Mouse (Mus musculus) embryonic facial prominence, embryonic 10.5 days (tissue): ENCODE results near the gene Baz2b. TPM values are rescaled to one million over a fixed set of nuclear protein-coding genes. Genes with fewer than 3 reads are reported as not detected.

Source experiments
- DNase-seq: peaks from one replicate; pipeline ENCODE4 v3.0.0-alpha.2; 2017; ENCODE audit warnings: low spot score
- H3K27ac ChIP-seq: fragments of 300-500 bp; sonication (generic); replicated peaks from 2 replicates; pipeline ENCODE4 v1.5.1; 2016; ENCODE audit warnings: mild to moderate bottlenecking
- H3K27me3 ChIP-seq: fragments of 300-500 bp; sonication (generic); replicated peaks from 2 replicates; pipeline ENCODE4 v1.6.1; 2016; ENCODE audit warnings: low read depth, mild to moderate bottlenecking; ENCODE audit not compliant: poor library complexity, severe bottlenecking
- H3K36me3 ChIP-seq: fragments of 300-500 bp; sonication (generic); replicated peaks from 2 replicates; pipeline ENCODE4 v1.6.1; 2016; ENCODE audit warnings: mild to moderate bottlenecking, moderate library complexity
- H3K4me1 ChIP-seq: fragments of 300-500 bp; sonication (generic); 2 replicates; pipeline ENCODE4 v1.6.1; 2016
- H3K4me3 ChIP-seq: fragments of 300-500 bp; sonication (generic); 2 replicates; pipeline ENCODE4 v1.5.1; 2016; ENCODE audit warnings: mild to moderate bottlenecking, moderate library complexity
- H3K9me3 ChIP-seq: fragments of 300-500 bp; sonication (generic); 2 replicates; pipeline ENCODE4 v1.6.1; 2016; ENCODE audit warnings: mild to moderate bottlenecking
- WGBS: fragments of 180-500 bp; shearing (Covaris S2); methylation state at CpG from one replicate; pipeline ENCODE4 v1.1.7; 2016; 5-methylcytosine and 5-hydroxymethylcytosine counted together
- polyA plus RNA-seq: library from polyadenylated mRNA; unstranded; fragments of >200 nt; fragmentation: Nextera tagmentation; extraction: Ambion mirVana; gene quantifications from 2 replicates; pipeline ENCODE4 v1.2.1, GENCODE M21; 2016

Baz2b gene
- polyA plus RNA-seq: 63.4 and 63.6 TPM in 2 replicates

DNA sequence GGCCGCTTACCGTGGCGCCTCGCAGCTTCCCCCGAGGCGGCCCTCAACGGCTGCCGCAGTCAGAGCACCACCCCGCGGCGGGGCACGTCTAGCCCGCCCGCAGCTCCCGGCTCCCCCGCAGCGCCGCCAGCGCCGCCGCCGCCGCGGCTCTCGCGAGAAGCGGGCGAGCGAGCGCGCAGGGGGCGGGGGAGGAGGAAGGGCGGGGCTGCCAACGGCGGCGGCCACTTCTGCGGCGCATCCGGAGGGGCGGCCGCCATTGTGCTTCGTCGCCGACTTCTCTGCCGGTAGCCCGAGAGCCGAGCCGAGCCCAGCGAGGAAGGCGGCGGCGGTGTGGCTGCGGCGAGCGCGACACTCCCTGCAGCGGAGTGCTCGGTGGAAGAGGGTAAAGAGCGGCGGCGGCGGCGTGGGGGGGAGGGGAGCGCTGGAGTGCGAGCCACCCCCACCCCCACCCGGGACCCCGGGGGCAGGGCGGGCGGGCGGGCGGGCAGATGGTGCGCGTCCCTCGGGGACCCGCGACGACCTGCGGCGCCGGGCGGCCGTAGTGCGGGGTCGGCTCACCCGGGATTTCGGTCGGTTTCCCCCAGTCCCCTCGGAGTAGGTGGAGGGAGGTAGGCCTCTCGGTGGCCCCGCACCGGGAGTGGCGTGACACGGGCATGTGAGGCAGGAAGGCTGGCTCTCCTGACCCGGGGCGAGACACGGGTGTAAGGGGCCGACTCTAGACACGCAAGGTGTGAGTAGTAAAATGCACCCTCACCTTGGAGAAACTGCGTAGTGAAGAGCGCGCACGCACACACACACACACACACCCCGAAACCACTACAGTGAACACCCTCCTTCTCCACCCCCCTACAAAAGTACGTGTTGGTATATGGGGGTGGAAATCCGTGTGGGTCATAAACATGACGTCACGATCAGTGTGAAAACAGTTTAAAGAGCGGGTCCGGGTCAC, at the start of gene Baz2b, which contains the start of gene March7:
Gene Baz2b (minus strand): TSS at position 137 of the 949 bp plus-strand sequence.
Gene March7 (plus strand): TSS at position 185 of the 949 bp plus-strand sequence.
- peak; percentile 91 for DNase-seq
- H3K27me3 ChIP-seq: no peaks in the 10 kb centered on the region
- H3K4me1 ChIP-seq: peaks cover 23% of the 10 kb centered on the region
- H3K4me3 ChIP-seq: peak within 1 kb of the TSS; percentile 99
- peaks cover 43% of the 10 kb centered on the region for H3K36me3 ChIP-seq
- no peaks in the 10 kb centered on the region for H3K9me3 ChIP-seq
- under 1% methylated on average over 105 of the region's 109 CpGs for WGBS
- peak within 1 kb of the TSS; percentile 99 for H3K27ac ChIP-seq

DNA sequence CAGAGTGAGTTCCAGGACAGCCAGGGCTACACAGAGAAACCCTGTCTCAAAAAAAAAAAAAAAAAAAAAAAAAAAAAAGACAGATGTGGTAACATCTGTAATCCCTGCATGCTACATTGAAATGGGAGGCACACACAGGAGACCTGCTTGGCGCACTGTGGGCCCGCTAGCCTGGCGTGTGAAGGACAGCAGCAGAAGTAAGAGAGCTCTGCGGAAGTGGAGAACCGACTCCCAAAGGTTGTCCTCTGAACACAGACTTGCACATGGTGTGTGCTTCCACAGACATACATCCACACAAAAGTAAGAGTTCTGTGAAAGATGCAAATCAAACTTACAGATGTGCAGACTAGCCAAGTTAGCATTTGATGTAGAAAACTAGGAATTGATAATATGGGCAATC, 49.5 kb upstream of the Baz2b start:
- DNase-seq: no peak
- H3K36me3 ChIP-seq: peaks cover 24% of the 10 kb centered on the region
- H3K27ac ChIP-seq: no peak overlapping the region
- 0 out of 2 replicates have a peak, but pooled peaks cover 3% of the 10 kb centered on the region for H3K9me3 ChIP-seq
- no peaks in the 10 kb centered on the region for H3K4me1 ChIP-seq
- no peak overlapping the region for H3K4me3 ChIP-seq
- WGBS: 97% methylated on average over 5 of the region's 5 CpGs
- no peaks in the 10 kb centered on the region for H3K27me3 ChIP-seq

DNA sequence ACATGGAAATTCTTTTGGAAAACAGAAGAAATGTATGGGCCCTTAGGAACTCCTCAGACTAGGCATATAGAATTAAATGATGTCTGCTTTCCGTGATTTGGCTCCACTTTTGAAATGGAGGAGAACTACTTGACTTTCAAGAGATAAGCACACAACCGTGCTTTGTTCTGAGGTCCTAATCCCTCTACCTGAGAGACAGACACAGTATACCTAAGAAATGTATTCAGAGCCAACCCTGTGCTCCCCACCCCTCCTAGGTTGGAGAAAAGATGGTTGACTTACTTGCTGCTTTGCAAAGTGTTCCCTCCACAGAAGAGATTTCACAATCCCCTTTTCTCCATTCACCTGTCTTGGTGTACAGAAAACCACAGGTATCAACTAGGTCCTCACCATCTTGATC, 47.1 kb upstream of the Baz2b start:
- WGBS: 87% methylated on average over 2 of the region's 2 CpGs
- H3K4me3 ChIP-seq: no peak overlapping the region
- DNase-seq: no peak
- 0 out of 2 replicates have a peak, but pooled peaks cover 3% of the 10 kb centered on the region for H3K9me3 ChIP-seq
- no peaks in the 10 kb centered on the region for H3K27me3 ChIP-seq
- no peak overlapping the region for H3K27ac ChIP-seq
- H3K4me1 ChIP-seq: no peaks in the 10 kb centered on the region
- H3K36me3 ChIP-seq: peaks cover 34% of the 10 kb centered on the region

DNA sequence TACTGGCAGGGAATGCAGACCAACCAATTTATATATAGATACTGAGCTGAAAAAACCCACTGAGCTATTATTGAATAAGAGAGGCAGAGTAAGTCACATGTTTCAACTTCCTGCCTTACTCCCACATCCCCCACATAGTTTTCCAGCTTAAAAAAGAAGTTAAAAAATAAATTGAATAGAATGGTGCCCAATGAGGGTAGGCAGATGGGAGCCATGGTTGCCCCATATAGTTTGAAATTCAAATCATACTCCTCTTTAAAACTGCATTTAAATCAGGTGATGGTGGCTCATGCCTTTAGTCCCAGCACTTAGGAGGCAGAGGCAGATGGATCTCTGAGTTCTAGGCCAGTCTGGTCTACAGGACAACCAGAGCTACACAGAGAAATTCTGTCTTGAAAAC, 43.9 kb upstream of the Baz2b start:
- no peaks in the 10 kb centered on the region for H3K4me1 ChIP-seq
- DNase-seq: no peak
- peaks cover 58% of the 10 kb centered on the region for H3K36me3 ChIP-seq
- H3K27me3 ChIP-seq: no peaks in the 10 kb centered on the region
- no peak overlapping the region for H3K27ac ChIP-seq
- no peak overlapping the region for H3K4me3 ChIP-seq
- 0 out of 2 replicates have a peak, but pooled peaks cover 3% of the 10 kb centered on the region for H3K9me3 ChIP-seq

DNA sequence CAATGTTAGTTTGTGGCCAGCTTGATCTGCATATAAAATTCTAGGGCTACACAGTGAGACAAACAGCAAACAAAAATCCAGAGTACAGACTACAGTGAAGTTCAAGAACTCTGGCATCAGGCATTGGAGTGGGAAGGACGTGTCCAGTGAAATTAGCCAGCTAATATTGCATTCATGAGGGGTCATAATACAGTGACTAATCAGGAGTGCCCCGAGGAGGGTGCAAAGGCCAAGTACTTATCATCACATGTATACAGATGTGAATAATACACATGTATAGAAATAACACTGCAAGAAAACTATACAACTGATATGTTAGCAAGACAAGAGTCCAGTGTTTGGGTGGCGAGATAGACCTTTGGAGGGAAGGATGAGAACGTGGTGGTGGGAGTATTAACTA, 43.1 kb upstream of the Baz2b start:
- no peak overlapping the region for H3K4me3 ChIP-seq
- H3K27ac ChIP-seq: no peak overlapping the region
- 90% methylated on average over 4 of the region's 4 CpGs for WGBS
- H3K27me3 ChIP-seq: no peaks in the 10 kb centered on the region
- H3K9me3 ChIP-seq: no peaks in the 10 kb centered on the region
- DNase-seq: no peak
- peaks cover 56% of the 10 kb centered on the region for H3K36me3 ChIP-seq
- H3K4me1 ChIP-seq: no peaks in the 10 kb centered on the region

DNA sequence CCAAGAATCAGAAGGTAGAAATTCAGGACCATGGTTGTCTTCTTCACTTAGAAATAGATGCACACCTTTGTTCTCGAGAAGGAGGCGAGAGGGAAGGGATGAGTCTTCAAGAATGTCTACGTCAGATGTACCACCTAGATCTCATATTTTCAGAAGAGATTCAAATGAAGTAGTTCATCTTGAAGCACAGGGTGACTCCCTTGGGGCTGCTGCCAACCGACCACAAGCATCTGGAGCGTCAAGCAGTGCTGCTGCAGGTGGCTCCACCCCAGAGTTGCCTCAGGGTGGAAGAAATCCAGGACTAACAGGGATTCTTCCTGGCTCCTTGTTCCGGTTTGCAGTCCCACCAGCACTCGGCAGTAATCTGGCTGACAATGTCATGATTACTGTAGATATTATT, 24.9 kb upstream of the Baz2b start:
- Histone ChIP-seq H3K27ac (no peak overlapping the region), H3K36me3 (peaks cover 97% of the 10 kb centered on the region), H3K27me3 (no peaks in the 10 kb centered on the region), H3K9me3 (no peaks in the 10 kb centered on the region), H3K4me1 (no peaks in the 10 kb centered on the region), H3K4me3 (no peak overlapping the region)
- DNase-seq: no peak
- WGBS: 84% methylated on average over 7 of the region's 7 CpGs

DNA sequence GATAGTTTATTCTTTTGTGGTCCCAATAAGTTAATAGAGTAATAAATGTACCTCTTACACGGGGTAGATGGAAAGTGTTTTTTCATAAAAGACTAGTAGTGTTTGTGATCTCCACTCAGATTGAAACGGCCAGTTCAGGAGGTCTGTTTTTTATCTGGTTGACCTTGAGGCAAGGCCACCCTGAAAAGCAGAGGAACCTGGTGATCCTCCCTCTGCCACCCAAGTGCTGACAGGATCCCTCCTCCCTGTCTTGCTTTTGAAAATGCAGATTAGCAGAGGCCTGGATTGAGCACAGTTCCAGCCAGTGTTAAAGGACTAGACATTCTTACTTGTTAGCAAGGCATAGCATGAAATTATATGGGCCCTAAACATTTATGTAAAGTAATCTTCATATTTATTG, 23.5 kb upstream of the Baz2b start:
- DNase-seq: no peak
- no peak overlapping the region for H3K27ac ChIP-seq
- no peaks in the 10 kb centered on the region for H3K27me3 ChIP-seq
- no peaks in the 10 kb centered on the region for H3K9me3 ChIP-seq
- WGBS: 80% methylated on average over 2 of the region's 2 CpGs
- H3K4me3 ChIP-seq: no peak overlapping the region
- H3K36me3 ChIP-seq: peaks cover 88% of the 10 kb centered on the region
- H3K4me1 ChIP-seq: no peaks in the 10 kb centered on the region

DNA sequence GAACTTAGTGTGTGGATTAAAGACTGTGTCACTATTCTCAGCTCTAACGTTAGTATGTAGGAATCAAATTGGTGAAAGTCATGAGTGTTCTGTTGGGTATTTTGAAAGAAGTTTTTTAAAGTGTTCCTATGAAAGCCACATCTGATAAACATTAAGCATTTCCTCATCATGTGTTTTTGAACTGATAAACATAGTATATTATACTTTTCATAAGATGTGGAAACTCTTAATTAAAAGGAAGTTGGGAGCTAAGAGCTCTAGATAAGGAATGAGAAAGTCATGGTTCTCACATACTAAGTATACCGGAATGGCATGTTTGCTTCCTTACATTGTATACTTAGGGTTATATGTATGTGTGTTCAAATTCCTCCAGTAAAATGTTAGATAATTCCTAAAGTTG, 20.7 kb upstream of the Baz2b start:
- Histone ChIP-seq H3K36me3 (peaks cover 72% of the 10 kb centered on the region), H3K9me3 (no peaks in the 10 kb centered on the region), H3K4me1 (no peaks in the 10 kb centered on the region), H3K4me3 (no peak overlapping the region), H3K27ac (no peak overlapping the region), H3K27me3 (no peaks in the 10 kb centered on the region)
- no peak for DNase-seq
- 94% methylated on average over 2 of the region's 2 CpGs for WGBS

DNA sequence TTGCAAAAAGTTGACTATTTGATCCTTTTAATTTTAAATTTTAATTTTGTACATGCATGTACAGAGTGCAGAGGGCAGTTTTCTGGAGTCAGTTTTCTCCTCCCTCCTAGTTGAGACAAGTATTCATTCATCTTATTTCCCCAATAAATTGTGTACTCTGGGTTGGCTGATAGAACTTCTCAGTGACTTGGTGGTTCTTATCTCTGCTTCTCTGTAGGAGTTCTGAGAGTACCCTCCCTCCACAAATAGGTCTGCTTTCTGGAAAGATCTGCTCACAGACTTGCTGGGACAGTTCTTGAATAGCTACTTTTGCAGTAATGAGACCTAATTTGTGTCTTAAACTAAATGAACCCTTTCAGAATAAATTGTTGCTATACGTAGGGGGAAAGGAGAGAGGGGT, 18.8 kb upstream of the Baz2b start:
- H3K36me3 ChIP-seq: peaks cover 55% of the 10 kb centered on the region
- H3K27me3 ChIP-seq: no peaks in the 10 kb centered on the region
- H3K9me3 ChIP-seq: no peaks in the 10 kb centered on the region
- no peaks in the 10 kb centered on the region for H3K4me1 ChIP-seq
- no peak overlapping the region for H3K4me3 ChIP-seq
- no peak overlapping the region for H3K27ac ChIP-seq
- 83% methylated on average over 1 of the region's 1 CpGs for WGBS
- no peak for DNase-seq

DNA sequence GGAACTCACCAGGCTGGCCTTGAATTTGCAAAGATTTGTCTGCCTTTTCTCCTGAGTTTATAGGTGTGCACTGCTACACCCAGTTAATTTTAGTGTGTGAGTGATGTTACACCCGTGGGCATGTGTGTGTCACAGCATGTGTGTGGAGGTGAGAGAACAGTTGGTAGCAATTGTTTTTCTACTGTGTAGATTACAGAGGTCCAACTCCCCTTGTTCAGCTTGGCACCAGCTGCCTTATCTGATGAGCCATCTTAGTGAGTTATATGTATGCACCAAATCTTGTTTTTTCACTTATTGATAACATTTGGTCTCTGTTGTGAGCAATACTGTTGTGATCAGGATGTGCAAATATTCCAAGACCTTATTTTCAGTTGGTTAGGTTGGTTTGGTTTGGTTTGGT, 13.8 kb upstream of the Baz2b start:
- no peak for DNase-seq
- Histone ChIP-seq H3K4me1 (no peaks in the 10 kb centered on the region), H3K36me3 (peaks cover 35% of the 10 kb centered on the region), H3K27ac (no peak overlapping the region), H3K9me3 (no peaks in the 10 kb centered on the region), H3K27me3 (no peaks in the 10 kb centered on the region), H3K4me3 (no peak overlapping the region)
- WGBS: 91% methylated on average over 1 of the region's 1 CpGs

DNA sequence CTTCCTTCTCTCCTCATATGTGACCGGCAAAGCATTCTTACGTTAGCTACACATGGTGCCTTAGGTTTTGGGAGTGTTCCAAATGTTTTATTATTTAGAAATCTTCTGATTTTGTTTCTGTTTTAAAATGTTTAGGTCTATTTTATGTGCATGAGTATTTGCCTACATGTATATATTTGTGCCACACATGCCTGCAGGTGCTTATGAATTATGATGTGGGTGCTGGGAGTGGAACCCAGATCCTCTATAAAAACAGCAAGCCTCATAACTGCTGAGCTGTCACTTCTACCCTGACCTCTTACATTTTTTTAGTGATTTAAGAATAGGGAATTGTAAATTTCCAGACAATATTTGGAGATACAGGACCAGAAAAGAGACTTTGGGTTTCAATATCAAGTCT, 12.3 kb upstream of the Baz2b start:
- WGBS: 97% methylated on average over 2 of the region's 2 CpGs

DNA sequence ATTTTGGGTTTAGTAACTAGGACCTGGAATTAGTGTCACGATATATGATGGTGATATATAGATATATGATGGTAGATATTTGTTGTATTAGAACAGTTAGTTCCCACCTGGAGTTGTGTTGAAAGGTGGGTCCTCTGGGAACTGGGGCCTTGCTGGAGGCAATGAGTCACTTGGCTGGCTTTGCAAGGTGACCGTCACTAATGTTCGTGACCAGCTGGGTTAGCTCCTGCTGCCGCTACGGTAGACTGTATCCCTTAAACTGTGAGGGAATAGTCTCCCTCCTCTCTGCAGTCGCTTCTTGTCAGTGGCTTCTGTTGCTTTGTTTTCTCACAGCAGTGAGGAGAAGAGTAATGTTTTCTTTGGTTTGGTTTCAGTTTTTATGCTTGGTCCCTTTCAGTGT, 11.6 kb upstream of the Baz2b start:
- 82% methylated on average over 6 of the region's 6 CpGs for WGBS
- H3K36me3 ChIP-seq: peaks cover 52% of the 10 kb centered on the region
- H3K4me3 ChIP-seq: no peak overlapping the region
- H3K27me3 ChIP-seq: no peaks in the 10 kb centered on the region
- H3K27ac ChIP-seq: no peak overlapping the region
- DNase-seq: no peak
- H3K9me3 ChIP-seq: no peaks in the 10 kb centered on the region
- H3K4me1 ChIP-seq: no peaks in the 10 kb centered on the region

More for the DNA sequence above, 12.3 kb upstream of the Baz2b start:
- no peak for DNase-seq
- H3K4me1 ChIP-seq: no peaks in the 10 kb centered on the region
- no peak overlapping the region for H3K27ac ChIP-seq
- peaks cover 49% of the 10 kb centered on the region for H3K36me3 ChIP-seq
- no peak overlapping the region for H3K4me3 ChIP-seq
- H3K9me3 ChIP-seq: no peaks in the 10 kb centered on the region
- no peaks in the 10 kb centered on the region for H3K27me3 ChIP-seq

DNA sequence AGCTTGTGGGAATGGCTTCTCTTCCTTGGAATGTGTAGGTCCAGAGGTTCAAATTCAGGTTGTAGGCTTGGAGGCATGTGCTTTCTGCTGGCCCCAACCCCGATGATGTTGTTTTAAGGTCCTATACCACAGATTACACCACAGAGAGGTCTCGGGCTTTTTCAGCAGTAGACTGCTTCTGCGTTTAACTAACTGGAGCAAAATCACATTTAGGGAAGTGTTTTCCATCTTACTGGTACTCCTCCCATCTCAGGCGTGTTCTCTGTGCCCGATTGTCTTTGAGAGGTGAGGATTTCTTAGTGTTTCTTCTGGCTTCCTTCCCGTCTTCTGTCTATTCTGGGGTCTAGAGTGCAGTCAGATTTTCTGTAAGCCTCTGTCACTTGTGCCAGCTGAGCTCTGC, 8.0 kb upstream of the Baz2b start:
- Histone ChIP-seq H3K4me1 (no peaks in the 10 kb centered on the region), H3K27ac (no peak overlapping the region), H3K4me3 (no peak overlapping the region), H3K27me3 (no peaks in the 10 kb centered on the region), H3K9me3 (no peaks in the 10 kb centered on the region), H3K36me3 (peaks cover 71% of the 10 kb centered on the region)
- no peak for DNase-seq
- WGBS: 93% methylated on average over 6 of the region's 6 CpGs
